Mouse (Mus musculus) bone marrow, adult 2 months (tissue): ENCODE data around the gene Trhde. TPM values are rescaled to one million over a fixed set of nuclear protein-coding genes. Genes with fewer than 3 reads are reported as not detected.

Source experiments
- H3K27ac ChIP-seq: fragments of 200-500 bp; 2 replicates; pipeline ENCODE4 v1.5.1; 2012; ENCODE audit warnings: low read depth, mild to moderate bottlenecking, control low read depth, inconsistent platforms, low read length; ENCODE audit not compliant: control insufficient read depth, poor library complexity, insufficient read depth
- H3K4me1 ChIP-seq: fragments of 200-500 bp; 2 replicates; pipeline ENCODE4 v1.6.1; 2011; ENCODE audit warnings: low read length; ENCODE audit not compliant: control insufficient read depth, insufficient read depth
- H3K4me3 ChIP-seq: fragments of 200-500 bp; replicated peaks from 2 replicates; pipeline ENCODE3; 2011; ENCODE audit warnings: mild to moderate bottlenecking, low read depth, low read length, control low read depth; ENCODE audit not compliant: control insufficient read depth
- CTCF ChIP-seq: fragments of 200-500 bp; IDR thresholded peaks from 2 replicates; pipeline ENCODE4 v1.5.1; 2011; ENCODE audit warnings: low read length, control low read depth; ENCODE audit not compliant: control insufficient read depth, insufficient read depth
- POLR2A ChIP-seq: fragments of 200-500 bp; IDR thresholded peaks from 2 replicates; pipeline ENCODE4 v1.6.1; 2011; ENCODE audit warnings: low read depth, mild to moderate bottlenecking, control low read depth, low read length, borderline replicate concordance; ENCODE audit not compliant: control insufficient read depth
- WGBS: fragments of 180-500 bp; shearing (Covaris S2); methylation state at CpG from one replicate; pipeline ENCODE4 v1.1.7; 2018; 5-methylcytosine and 5-hydroxymethylcytosine counted together
- polyA plus RNA-seq: library from polyadenylated mRNA; stranded (reverse); fragments of >200 nt; gene quantifications from 2 replicates; pipeline ENCODE4 v1.2.4, GENCODE M21; 2011; ENCODE audit warnings: low replicate concordance; ENCODE audit not compliant: missing spikeins, insufficient read depth, insufficient read length

Trhde gene
- polyA plus RNA-seq, 1 experiment: not detected

DNA sequence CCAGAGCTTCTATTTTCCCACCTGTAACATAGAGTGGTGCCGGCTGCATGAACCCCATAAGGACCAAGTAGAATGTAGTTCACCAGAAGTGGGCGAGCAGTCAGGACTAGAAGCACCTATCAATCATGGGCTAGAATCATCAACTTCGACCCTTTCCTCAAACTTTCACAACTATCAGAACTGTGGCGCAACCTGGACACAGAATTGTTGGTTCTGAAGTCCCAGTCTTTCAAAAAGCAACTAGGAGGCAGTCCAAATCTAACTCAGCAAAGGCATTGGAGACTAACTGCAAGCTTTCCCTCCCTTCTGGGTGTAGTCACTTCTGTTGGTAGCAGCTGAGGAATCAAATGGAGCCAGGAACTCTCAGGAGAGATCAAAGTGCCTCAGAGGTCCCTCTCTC is 2.6 kb downstream of the Trhde start:
- no peak overlapping the region for H3K4me3 ChIP-seq
- H3K4me1 ChIP-seq: no peaks in the 10 kb centered on the region
- 68% methylated on average over 4 of the region's 4 CpGs for WGBS
- no peak for TF ChIP-seq POLR2A
- no peak for TF ChIP-seq CTCF
- H3K27ac ChIP-seq: no peak overlapping the region

DNA sequence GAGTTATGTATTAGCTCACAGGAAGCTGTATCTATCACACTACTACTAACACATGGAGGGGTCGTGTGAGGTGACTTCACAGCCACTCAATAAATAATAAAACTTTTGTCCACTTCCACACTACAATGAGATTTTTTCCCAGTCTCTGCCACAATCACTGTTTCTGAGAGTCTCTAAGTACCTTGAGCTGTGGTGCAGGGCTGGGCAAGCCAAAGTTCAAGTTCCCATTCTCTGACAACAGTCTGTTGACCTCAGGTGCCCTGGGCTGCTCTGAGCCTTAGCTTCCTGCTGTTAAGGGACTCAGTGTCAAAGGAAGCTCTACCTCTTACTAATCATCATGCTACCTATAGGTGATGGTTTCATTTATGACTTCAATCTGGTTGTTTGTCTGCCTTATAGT is 3.3 kb downstream of the Trhde start:
- Histone ChIP-seq H3K4me1 (no peaks in the 10 kb centered on the region), H3K4me3 (no peak overlapping the region), H3K27ac (no peak overlapping the region)
- TF ChIP-seq POLR2A: no peak
- no peak for TF ChIP-seq CTCF
- WGBS: 19% methylated on average over 1 of the region's 1 CpGs

DNA sequence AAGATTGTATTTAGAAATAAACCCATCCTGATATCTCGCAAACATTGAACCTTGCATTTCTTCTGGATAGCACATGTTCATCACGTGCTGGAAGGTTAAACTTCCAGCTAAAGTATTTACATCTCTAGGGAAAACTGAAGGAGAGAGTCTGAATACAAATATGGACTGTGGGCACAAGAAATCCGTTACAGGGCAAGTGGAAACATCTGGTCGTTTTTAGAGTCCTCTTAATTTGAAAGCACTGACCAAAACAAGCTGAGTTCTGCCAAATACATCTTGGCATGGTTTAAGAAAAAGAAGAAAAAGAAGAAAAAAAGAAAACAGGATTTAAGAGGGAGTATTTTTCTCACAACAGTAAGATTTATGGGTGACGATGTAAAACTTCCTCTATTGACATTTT is 3.9 kb downstream of the Trhde start:
- WGBS: 47% methylated on average over 5 of the region's 5 CpGs
- TF ChIP-seq CTCF (no peak), POLR2A (no peak)
- H3K27ac ChIP-seq: no peak overlapping the region
- no peak overlapping the region for H3K4me3 ChIP-seq
- no peaks in the 10 kb centered on the region for H3K4me1 ChIP-seq

DNA sequence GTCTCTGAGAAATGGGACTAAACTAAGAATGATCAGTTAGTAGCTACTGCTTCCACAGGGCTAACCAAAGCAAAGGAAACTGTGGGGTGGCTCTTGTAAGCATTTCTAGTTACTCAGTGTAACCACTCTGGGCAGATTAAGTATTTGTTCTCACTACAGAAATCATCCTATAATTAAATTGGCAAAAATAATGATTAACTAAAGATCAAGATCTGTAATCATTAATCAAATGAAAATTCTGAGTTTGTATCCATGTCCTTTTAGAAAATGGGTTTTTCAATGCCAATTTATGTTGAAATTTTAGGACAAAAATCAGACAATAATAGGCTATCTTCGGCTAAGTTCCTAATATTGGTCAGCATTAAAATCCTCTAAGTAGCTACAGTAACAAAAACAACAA is 4.4 kb downstream of the Trhde start:
- H3K4me3 ChIP-seq: no peak overlapping the region
- TF ChIP-seq POLR2A: no peak
- TF ChIP-seq CTCF: no peak
- WGBS: 59% methylated on average over 1 of the region's 1 CpGs

DNA sequence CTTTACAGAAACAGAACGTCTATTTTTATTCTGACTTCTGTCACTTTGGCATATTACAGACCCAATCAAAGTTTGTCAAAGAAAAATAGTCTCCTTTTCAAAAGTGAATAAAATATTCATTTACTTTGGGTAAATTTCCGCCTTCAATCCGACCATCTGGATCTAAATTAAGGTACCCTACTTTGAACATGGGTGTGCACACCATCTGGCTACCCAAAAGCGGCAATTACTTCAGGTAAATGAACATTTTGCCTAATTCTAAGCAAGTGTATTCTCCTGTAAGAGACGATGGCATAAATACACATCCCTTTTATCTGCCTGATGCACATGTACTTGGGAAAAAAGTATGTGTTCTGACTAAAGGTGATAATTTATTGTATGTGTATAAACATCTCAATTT is 5.2 kb downstream of the Trhde start:
- no peak overlapping the region for H3K4me3 ChIP-seq
- TF ChIP-seq POLR2A (no peak), CTCF (no peak)
- no peaks in the 10 kb centered on the region for H3K4me1 ChIP-seq
- 68% methylated on average over 5 of the region's 5 CpGs for WGBS
- no peak overlapping the region for H3K27ac ChIP-seq

More for the DNA sequence above, 4.4 kb downstream of the Trhde start:
- Histone ChIP-seq H3K4me1 (no peaks in the 10 kb centered on the region), H3K27ac (no peak overlapping the region)

DNA sequence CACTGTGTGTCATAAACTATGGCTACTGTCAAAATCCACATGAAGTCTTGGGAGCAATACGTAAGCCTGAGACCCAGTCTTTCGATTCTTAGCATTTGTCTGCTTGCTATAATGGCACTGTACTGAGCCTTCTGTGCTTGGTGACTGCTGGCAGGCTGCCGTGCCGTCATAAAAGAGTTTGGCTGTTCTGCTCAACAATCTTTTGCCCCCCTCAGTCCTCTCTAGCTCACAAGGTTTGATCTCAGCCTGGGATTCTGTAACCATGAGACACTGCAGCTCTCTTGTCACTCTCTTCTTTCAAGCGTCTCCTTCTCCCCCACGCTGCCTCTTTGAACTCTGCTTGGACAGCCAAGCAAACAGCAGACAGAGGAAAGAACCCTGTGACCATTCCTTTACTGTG is 7.9 kb downstream of the Trhde start:
- H3K27ac ChIP-seq: no peak overlapping the region
- WGBS: 58% methylated on average over 6 of the region's 6 CpGs
- H3K4me1 ChIP-seq: no peaks in the 10 kb centered on the region
- TF ChIP-seq CTCF: no peak
- no peak overlapping the region for H3K4me3 ChIP-seq

DNA sequence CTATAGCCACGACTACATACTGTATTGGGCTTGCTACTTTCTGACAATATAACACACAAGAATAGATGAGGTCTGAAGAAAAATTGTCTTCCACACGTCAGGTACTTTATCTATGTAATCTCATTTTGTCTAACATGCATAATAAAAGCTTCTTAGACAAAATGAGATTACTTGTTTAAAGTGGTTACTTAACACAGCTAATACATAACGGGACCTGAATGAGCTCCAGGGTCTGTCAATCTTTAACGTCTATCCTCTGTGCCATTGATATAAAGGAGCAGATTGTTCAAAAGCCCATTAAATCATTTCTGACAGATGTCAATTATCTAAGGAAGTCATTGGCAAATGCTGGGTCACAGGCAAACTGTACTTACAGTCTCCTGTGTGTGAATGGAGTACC is 36.2 kb downstream of the Trhde start:
- Histone ChIP-seq H3K27ac (no peak overlapping the region), H3K4me1 (no peaks in the 10 kb centered on the region), H3K4me3 (no peak overlapping the region)
- no peak for TF ChIP-seq POLR2A
- no peak for TF ChIP-seq CTCF
- 71% methylated on average over 4 of the region's 4 CpGs for WGBS

DNA sequence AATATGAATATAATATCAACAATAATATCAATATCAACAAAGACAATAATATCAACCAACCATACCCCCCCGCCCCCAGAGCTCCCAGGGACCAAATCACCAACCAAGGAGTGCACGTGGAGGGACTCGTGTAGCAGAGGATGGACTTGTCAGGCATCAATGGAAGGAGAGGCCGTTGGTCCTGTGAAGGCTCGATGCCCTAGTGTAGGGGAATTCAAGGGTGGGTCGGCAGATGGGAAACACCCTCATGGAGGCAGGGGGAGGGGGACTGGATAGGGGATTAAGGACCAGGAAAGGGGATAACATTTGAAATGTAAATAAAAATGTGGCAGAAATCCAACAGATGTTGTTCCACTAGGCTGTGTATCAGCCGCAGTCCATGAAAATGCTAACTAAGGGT is 40.0 kb downstream of the Trhde start:
- no peaks in the 10 kb centered on the region for H3K4me1 ChIP-seq
- no peak for TF ChIP-seq POLR2A
- no peak for TF ChIP-seq CTCF
- no peak overlapping the region for H3K4me3 ChIP-seq
- no peak overlapping the region for H3K27ac ChIP-seq
- WGBS: 72% methylated on average over 7 of the region's 7 CpGs

DNA sequence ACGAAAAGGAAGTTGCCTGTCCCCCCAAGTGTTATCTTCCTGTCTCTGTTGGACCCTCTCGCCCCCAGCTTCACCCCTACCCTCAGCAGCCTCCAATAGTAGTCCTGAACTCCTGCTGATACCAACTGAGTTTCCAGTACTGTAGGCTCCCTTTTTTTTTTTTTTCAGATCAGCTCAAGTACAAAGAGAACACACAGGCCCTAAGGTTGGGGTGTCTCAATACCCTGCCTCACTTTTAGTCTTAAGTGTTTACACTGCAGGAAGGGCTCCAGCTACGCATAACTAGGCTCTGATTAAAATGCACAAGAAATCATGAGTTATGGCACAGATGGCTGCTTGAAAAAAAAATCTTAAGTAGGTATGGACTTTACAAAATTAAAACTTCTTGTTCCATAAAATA is 42.9 kb downstream of the Trhde start:
- no peak for TF ChIP-seq POLR2A
- TF ChIP-seq CTCF: no peak
- no peaks in the 10 kb centered on the region for H3K4me1 ChIP-seq

DNA sequence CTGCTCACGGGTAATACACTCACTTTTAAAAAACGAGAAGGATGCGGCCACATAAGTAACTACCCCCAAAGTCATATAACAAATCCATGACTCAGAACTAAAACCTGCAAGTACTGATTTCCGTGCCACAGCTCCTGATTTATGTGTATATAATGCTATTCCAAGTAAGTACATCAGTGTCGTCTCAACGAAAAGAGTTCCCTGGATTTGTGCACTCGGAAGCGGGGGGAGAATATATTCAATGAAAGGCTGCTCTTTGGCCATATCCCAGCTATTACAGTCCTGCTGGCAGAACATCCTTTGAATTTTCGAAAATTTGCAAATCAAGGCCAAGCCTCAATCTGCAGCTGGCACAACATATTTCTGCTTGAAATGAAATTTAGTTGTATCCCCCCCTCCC is 43.5 kb downstream of the Trhde start:
- Histone ChIP-seq H3K4me3 (no peak overlapping the region), H3K27ac (no peak overlapping the region), H3K4me1 (no peaks in the 10 kb centered on the region)
- 79% methylated on average over 9 of the region's 9 CpGs for WGBS
- no peak for TF ChIP-seq CTCF
- TF ChIP-seq POLR2A: no peak

More for the DNA sequence above, 42.9 kb downstream of the Trhde start:
- Histone ChIP-seq H3K27ac (no peak overlapping the region), H3K4me3 (no peak overlapping the region)
- 66% methylated on average over 3 of the region's 3 CpGs for WGBS
